Mouse (Mus musculus): ENCODE measurements around the gene Kansl2.
"Not testable (repeated sequence)": the region's sequence is repeated elsewhere in the genome, so short reads cannot be mapped to it uniquely, and the experiment has no call there.

Gene Kansl2

GRCm38 (mm10) chr15:98535921-98536320 lies 1.9 kb upstream of the Kansl2 start:
- no peak for DNase-seq (ENCODE audit: low spot score)

- DNase-seq (ENCODE audit: low spot score) = peak; percentile 54
Measured at GRCm38 (mm10) chr15:98533035-98533531, 981 bp downstream of the Kansl2 start.

DNA sequence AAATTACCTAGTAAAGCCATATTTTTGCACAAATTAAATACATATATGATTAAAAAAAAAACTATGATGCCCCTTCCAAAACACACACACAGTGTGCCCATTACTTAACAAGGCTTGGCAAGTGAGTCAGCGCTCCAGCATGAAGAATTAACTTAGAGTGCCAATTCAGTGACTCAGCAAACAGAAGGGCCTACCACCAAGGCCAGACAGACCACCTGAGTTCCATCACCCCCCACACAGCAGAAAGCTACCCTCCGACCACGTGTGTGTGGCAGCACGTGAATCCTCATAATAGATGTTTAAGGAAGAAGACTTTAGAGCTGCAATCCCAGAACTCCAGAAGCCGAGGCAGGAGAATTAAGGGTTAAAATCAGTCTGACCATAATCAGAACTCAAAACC lies 1.8 kb downstream of the Kansl2 start:
- no peak for DNase-seq (ENCODE audit: low spot score)

DNA sequence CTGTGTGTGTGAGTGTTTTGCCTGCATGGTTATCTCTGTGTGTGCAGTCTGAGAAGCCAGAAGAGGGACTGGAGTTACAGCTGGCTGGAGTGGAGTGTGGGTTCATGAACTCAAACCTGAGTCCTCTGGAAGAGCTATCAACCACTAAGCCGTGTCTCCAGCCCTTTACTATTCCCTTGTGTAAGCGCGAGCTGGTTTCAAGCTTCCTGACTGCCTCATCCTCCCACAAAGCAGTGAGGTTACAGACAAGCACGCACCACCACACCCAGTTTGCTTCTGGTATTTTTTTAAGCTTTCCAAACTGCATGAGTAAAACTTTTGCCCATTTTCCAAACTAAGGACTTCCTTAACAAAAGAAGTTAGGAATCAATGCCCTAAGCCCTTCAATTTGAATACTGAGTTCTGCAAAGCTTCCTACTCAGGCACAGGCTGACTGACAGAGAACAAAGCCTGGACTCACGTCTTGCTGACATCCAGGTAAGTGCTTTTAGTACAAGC lies 5.9 kb downstream of the Kansl2 start:
- no peak for DNase-seq (ENCODE audit: low spot score)

- no peak for DNase-seq (ENCODE audit: low spot score)
Measured at GRCm38 (mm10) chr15:98527056-98527771, 6.8 kb downstream of the Kansl2 start.

GRCm38 (mm10) chr15:98526057-98526456 lies 8.0 kb downstream of the Kansl2 start:
- no peak for DNase-seq (ENCODE audit: low spot score)

DNA sequence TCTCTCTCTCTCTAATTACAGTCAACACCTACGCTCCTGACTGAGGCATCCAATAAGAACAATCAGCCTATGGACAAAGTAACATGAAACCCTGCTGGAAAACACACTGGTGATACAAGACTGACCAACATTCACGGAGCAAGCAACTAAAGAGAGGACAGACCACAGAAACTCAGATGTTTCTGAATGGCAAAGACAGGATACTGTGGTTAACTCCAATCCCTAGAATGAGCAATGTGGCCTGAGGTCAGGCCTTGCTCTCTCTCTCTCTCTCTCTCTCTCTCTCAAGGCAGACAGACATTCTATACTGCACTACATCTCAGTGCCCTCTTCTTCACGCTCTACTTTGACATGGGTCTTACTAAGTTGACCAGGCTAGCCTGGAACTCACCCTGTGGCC lies 12.8 kb downstream of the Kansl2 start:
- no peak for DNase-seq (ENCODE audit: low spot score)

- peak; percentile 29 for DNase-seq (ENCODE audit: low spot score)
Measured at GRCm38 (mm10) chr15:98517380-98518355, 16.4 kb downstream of the Kansl2 start.

- not testable (repeated sequence) for DNase-seq (ENCODE audit: low spot score)
Measured at GRCm38 (mm10) chr15:98514845-98515244, 19.2 kb downstream of the Kansl2 start.

DNA sequence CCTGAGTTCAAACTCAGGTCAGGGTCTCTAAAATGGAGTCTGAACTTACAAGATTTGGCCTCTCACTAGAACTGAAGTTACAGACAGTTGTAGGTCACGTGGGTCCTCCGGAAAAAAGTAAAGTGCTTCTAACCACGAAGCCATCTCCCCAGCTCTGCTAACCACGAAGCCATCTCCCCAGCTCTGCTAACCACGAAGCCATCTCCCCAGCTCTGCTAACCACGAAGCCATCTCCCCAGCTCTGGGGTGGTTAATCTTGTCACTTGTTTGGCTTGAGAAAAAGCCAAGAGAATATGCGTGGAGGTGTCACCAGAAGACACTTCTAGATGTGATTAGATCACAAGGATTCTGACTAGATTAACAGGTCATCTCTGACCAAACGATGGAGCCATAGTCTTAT lies 19.9 kb downstream of the Kansl2 start:
- no peak for DNase-seq (ENCODE audit: low spot score)

- not testable (repeated sequence) for DNase-seq (ENCODE audit: low spot score)
Measured at GRCm38 (mm10) chr15:98513676-98514075, 20.4 kb downstream of the Kansl2 start.

DNA sequence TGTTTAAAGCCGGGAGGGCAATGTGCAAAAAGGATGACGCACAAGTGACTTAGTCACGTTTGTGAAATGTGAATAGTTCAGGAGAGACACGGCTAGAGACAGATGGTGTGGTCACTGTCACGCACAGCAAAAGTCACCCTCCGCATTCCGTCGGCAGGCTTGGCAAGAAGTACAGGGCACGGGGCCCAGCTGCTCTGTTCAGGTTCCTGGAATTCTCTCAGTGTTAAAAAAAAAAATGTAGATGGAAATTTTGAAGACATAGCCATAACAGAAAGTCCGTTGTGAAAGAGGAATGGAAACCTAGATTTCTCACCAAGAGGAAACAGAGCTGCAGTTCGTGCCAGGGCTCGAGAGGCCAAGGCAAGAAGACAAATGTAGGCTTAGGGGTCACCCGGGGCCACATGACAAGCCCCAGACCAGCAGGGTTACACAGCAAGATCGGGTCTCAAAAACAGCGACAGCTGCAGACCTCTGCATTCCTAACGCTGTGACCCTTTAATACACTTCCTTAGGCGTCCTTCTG lies 21.2 kb downstream of the Kansl2 start:
- no peak for DNase-seq (ENCODE audit: low spot score)

GRCm38 (mm10) chr15:98512232-98512631 lies 21.8 kb downstream of the Kansl2 start:
- DNase-seq (ENCODE audit: low spot score) = no peak

- no peak for DNase-seq (ENCODE audit: low spot score)
Measured at GRCm38 (mm10) chr15:98511386-98511928, 22.6 kb downstream of the Kansl2 start.

GRCm38 (mm10) chr15:98510438-98511385 lies 23.4 kb downstream of the Kansl2 start:
- DNase-seq (ENCODE audit: low spot score) = peak; percentile 46

DNA sequence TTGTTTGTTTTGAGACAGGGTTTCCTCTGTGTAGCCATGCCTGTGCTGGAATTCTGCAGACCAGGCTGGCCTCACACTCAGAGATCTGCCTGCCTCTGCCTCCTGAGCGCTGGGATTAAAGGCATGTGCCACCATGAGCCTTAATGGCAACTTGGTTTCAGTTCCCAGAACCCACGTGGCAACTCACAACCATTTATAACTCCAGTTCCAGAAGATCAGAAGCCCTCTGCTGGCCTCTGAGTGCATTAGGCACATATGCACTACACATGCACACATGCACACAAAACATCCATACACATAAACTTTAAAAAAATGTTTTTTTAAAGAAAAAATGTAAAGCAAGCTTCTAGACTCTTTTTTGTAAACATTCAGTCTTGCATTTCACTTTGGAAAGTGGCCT lies 24.7 kb downstream of the Kansl2 start:
- DNase-seq (ENCODE audit: low spot score) = no peak

DNA sequence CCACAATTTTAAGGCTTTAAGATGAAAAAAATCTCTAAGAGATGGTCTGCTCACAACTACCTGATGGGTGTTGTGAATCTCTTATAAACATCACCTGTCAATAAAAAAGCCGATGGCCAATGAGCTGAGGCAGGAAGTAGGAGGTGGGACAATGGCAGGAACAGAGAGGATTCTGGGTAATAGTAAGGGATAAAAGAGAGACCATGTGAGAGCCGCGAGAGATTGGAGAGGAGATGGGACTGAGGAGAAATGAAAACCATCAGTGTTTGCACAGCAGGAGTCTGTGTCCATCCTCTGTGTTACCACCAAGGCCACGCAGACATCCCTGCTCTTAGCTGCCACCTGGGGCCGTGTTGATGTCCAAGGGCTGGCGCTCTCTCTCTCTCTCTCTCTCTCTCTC lies 26.7 kb downstream of the Kansl2 start:
- no peak for DNase-seq (ENCODE audit: low spot score)

GRCm38 (mm10) chr15:98506253-98506957 lies 27.7 kb downstream of the Kansl2 start:
- DNase-seq (ENCODE audit: low spot score) = no peak

GRCm38 (mm10) chr15:98504514-98504913 lies 29.6 kb downstream of the Kansl2 start:
- peak; percentile 40 for DNase-seq (ENCODE audit: low spot score)

GRCm38 (mm10) chr15:98503317-98503716 lies 30.7 kb downstream of the Kansl2 start:
- no peak for DNase-seq (ENCODE audit: low spot score)

All from yolk sac, embryonic 10.5 days (tissue).